Mouse (Mus musculus): ENCODE data around the gene Vtcn1.
A peak's percentile ranks its signal among the peaks of the same experiment; 100 is the strongest.
"Not testable (repeated sequence)": the region's sequence is repeated elsewhere in the genome, so short reads cannot be mapped to it uniquely, and the experiment has no call there.

Gene Vtcn1

DNA sequence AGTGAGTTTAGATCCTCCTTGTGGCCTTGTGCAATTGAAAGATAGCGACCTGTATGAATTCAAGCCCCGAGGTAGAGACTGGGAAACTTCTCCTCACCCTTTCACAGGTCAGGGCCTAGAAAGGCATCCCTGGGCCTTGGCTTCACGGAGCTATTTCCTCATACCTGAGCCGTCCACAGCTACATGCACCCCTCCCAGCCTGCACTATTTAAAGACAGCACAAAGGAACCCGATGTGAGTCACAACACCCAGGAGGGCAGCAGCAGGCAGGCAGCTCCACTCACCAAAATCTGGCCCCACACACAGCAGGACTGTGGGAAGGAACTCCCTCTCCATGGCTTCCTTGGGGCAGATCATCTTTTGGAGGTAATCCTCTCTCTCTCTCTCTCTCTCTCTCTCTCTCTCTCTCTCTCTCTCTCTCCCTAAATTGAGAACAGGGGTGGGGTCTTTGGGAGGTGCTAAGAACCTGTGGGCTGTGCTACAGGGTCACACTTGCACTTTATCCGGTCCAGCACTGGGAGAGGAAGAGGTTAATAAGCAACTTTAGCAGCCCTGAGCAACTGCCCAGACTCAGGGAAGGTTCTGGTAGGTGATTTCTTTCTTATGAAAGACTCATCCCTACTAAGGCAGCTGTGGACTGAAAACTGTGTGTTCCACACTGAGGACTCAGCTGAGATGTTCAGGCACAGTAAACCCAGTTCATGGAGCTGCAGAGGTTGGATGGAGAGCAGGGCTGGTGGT is at the start of gene Vtcn1:
Vtcn1 (plus strand) TSS at position 235 of the 741 bp plus-strand sequence.
- DNase-seq = no peak

DNA sequence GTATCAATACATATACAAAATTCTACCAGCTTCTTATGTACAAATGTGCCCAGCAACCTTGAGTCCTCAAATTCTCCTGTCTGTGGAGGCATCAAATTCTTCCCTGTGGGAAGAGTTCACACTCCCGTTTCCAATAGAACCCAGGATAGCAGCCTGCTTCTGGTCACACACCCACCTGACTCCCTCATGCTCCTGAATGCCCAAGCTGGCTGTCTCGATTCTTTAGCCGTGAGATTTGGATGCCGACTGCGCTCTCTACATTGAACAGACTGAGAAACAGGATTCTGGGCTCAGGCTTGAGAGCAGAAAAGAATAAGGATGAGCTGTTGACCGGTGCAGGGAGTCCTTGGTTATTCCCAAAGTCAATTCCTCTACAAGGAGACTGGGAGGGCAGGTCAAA is 48.3 kb upstream of the Vtcn1 start:
- no peak for DNase-seq

DNA sequence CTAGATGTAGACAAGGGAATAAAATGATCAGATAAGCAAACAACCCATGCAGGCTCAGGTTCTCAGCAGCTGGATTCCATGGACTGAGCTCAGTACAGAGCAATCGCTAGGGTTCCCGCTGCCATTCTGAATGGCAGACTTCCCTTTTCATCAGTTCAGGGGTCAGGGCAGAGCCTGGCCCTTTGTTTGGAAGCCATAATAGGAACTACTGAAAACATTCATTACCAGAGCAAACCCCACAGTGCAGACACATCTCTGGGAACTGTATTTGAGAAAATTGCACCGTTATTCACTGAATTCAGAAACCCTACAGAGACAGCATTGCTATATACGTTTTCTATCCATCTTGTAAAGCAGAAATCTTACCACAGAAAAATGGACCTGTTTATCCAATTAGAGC is 47.7 kb upstream of the Vtcn1 start:
- DNase-seq = no peak

DNA sequence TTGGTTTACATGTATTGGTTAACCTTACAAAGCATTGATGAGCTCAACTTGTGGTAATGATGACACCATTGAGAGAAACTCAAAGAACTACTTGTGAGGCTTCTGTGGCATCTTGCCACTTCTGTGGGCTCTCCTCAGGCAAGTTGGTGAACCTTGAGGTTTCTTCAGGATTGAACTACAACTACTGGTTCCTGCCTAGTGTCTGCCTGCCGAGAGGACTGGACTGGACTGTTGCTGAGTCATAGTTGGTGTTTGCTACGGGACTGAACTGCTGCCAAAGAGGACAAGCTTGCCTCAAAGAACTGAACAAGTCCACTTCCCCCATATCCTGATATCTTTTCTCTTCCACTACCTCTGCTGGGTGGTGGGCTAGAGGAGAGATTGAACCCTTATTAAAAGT is 39.2 kb upstream of the Vtcn1 start:
- no peak for DNase-seq

DNA sequence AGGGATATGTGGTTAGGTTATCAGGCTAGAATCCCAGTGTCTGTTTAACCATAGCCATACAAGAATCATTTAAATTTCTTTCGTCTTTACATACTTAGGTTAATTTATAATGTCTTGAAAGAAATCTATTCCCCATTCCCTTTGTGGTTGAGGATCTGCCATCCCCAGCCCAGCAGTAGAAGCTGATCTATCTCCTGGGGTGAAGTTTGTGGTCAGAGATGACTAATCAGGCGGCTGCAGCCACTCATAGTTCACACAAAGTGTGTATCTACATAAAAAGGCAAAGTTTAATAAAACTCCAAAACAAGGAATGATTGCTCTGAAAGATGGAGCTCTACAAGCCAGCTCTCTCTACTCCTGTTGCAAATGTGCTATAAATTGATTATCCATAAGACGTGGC is 33.6 kb upstream of the Vtcn1 start:
- DNase-seq = no peak

DNA sequence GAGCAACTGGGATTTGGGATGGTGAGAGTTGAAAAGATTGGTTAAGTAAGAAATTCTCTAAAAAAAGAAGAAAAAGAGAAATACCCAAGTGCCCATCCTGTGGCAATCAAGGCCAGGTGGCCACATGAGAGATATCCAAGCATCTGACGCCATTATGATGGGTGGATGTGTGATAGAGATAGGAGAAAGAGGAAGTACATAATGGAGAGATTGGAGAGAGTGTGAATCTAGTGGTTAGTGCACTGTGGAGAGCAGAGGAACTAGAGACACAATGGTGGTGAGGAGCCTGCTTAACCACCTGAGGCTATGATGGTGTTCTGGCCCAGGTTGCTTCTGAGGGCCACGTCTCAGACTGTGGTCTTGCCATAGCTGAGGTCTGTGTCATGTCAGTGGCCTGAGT is 31.9 kb upstream of the Vtcn1 start:
- DNase-seq = no peak

DNA sequence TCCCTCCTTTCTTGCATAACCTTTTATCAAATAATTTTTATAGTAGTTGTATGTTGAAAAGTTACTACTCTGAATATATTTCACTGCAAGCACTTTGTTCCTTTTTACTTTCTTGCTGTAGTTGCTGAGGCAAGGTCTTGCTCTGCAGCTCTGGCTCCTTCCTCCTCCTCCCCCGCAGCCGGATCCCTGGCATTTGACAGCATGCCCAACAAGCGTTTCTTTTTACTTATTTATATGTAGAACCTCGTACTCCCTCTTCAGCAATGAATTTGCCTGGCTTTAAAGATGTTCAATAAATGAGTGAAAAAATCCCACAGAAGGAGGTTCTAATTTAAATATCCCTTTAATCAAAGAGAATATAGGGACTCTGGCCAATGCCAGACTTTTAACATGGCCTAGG is 28.7 kb upstream of the Vtcn1 start:
- no peak for DNase-seq

DNA sequence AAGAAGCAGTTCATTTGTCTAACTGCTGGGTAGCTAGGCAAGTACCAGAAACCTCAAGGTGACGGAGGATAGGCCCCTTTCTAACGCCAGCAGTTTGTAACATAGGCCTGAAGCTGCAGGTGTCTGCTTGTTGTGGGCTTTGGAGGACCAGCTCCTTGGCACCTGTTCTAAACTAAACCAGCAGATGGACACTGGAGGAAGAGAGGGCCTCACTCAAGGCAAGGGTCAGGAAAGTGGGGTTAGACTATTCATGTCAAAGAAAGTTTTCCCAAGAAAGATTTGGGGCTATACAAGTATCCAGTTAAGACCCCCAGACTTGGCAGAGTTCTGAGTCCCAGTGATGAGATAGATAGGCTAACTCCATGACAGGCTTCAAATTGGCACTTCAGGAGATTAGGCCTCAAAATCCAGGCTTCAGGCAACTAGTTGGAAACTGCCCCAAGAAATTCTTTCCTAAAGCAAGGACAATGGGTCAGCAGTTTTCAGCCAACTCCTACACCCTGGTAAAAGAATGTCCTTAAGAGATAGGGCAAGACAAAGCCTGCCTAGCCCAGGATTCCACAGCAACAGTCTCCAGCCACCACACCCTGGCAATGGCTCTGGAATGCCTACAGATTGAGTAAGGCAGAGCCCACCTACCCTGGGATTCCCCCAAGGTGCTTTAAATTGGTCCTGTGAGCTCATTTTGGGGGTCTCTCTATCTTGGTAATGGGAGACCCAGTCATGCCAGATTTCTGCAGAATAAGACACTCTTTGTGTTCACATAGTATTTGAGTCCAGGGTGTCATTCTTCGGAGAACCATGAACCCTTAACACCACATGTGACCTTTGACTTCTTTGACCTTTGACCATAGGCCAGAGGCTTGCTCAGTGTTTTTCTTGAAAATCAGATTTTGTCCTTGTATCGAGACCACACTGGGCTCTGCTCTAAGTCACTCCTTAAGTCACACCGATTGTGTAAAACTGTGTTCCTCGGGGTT is 27.8 kb upstream of the Vtcn1 start:
- no peak for DNase-seq

DNA sequence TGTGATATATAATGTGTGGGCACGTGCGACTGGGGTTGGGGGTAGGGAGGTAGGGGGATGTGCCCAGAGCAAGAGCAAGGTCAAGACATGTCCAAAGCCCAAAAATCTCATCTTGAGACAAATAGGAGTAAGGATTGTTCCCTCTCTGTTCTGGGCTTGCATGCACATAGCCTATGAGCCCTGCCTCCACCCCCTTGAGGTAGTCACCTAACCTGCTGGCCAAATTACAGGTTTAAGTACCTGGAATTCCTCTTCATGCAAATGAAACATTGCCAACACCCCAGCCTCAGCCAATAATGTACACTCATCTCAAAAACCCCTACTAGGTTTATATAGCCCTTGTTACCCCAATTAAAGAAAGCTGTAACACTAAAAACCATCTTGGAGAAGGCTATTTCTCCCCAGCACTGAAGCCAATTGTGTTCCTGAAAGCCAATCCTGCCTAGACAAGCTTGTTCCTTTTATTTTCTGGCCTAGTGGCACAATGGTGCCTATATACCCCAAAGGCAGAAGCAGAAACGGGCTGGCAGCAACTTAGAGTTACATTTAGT is 26.3 kb upstream of the Vtcn1 start:
- DNase-seq = no peak

DNA sequence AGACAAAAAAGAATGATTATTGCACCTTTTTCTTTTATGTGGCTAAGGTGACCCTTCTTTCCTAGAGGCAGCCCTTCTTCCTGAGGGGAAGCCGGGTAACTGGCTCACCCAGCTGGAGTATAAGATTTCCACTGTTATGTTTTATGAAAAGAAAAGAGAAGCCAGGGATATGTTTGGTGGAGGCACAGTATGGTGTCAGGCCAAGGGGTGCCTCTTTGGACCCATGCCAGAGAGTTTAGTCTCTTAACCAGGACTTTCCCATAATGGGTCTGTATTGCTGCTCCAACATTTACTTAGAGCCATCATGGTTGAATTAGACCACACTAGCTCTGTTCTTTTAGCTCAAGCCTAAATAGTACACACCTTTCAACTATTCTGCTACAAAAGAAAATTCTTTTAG is 20.3 kb upstream of the Vtcn1 start:
- DNase-seq = no peak

DNA sequence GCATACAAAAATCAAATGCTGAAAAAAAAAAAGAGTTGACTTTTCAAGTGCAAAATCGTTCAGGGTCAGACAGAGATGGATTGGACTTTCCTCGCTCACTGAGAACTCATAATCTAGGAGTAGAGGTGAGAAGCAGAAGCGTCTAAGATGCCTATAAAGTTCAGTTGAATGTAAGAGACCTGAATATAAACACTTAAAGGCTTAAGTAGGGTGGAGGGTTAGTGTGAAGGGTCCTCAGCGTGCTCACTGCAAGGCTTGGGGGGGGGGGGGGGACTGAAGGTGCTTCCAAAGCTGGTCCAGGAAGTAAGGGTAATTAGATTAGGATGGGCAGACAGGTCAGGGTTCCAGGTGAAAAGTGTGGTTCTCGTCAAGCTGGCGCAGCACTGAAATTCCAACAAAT is 19.3 kb upstream of the Vtcn1 start:
- DNase-seq = no peak

DNA sequence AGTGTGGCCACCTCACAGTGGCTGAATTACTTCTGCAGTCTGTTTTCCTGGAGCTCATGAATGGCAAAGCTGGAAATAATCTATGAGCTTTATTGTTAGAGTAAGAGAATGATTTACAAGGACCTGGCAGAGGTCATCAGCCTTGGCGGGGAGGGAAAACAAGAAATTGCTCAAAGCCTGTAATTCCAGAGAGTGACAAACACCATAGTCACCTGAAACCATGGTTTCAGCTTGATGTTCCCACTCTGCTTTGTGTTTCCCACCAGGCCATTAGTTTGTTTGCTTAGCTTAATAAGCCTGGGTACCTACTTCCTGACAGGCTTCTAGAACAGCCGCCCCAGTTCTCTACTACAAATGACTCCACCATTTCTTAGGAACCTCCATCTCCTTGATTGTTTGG is 14.8 kb upstream of the Vtcn1 start:
- DNase-seq = no peak

DNA sequence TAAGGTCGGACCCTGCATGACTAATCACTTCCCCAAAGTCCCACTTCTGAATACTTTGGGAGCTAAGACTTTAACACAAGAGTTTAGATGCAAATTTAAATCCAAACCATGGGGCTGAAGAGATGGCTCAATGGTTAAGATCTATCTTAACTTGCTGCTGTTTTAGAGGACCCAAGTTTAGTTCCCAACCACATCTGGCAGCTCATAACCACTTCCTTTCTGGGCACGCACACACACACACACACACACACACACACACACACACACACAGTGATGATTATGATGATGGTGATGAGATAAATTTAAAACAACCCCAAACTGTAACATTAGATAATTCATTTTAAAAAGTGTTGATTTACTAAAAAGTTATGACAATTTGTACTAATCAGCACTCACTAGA is 13.4 kb upstream of the Vtcn1 start:
- no peak for DNase-seq

DNA sequence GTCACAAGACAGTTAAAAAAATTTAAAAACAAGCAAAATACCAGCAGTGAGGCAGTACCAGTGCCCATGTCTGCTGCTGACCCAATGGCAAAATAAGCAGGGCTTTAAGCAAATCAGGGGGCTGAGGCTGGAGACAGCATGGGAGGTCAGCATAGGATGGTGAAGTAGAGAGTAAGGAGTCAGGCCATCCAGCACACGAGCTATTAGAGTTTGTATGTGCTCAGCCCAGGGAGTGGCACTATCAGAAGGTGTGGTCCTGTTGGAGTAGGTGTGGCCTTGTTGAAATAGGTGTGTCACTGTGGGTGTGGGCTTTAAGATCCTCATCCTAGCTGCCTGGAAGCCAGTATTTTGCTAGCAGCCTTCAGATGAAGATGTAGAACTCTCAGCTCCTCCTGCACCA is 9.8 kb upstream of the Vtcn1 start:
- not testable (repeated sequence) for DNase-seq

DNA sequence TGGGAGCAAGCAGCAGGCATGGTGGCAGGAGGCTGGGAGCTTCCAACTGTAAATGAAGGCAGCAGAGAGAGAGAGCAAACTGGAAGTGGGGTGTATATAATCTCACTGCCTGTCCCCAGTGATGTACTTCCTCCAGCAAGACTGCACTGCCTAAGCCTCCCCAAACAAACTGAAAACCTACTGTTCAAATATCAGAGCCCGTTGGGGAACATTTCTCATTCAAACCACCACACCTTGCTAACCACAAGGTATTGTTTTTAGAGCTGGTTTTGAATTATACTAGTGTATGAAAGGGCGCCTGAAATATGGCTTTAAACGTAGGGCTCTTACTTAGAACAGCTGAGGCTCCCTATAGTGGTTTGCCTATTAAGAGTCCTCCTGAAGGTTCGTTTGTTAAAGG is 6.5 kb upstream of the Vtcn1 start:
- DNase-seq = no peak

DNA sequence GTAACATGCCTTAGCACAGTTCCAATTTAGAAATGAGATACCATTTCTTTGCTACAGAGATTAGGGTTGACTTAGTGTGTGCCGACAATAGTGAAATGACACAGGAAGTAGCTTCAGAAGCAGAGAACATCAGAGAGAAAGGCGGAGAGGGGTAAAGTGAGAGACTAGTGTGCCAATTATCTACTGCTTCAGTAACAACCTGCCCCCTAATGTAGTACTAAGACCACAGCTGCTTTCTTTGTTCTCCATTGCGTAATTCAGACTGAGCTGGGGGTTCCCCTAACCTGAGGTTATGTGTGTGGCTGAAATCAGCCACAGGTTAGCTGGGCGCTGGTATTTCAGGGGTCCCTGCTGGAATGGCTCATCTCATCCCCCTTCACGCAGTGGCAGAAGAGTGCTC is 5.7 kb upstream of the Vtcn1 start:
- DNase-seq = no peak

DNA sequence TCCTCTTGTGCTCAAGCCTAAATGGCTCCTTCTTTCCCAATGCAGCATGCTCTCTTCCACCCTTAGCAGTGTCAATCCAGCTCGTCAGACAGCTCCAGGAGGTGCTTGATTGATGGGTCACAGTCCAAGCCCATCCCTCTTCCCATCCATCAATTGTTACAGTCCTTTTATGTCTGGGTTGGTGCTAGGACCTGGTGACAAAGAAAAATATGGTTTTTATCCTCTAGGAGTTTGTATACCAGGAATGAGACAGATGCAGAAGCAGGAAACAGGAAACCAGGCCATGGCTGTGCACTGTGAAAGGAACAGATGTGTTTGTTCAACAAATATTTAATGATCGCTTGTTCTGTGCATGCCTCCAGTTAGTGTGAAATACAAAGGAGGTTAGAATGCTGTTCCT is 4.4 kb upstream of the Vtcn1 start:
- DNase-seq = no peak

DNA sequence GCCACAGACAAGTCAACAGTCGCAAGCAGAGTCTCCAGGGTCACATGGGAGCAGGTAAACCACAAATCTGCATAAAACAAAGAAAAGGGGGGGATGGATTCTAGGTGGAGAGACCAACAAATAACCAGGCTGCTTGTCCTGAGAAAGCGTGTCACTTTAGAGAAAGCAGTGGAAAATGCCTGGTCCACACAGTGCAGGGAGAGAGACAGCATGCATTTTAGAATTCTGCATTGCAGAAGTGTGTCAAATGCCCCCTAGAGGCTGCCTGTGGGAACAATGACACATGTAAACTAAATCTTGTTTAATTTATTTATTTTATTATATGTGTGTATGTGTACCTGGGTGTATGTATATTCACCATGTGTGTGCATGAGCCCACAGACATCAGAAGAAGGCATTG is 4.0 kb upstream of the Vtcn1 start:
- peak; percentile 13 for DNase-seq

DNA sequence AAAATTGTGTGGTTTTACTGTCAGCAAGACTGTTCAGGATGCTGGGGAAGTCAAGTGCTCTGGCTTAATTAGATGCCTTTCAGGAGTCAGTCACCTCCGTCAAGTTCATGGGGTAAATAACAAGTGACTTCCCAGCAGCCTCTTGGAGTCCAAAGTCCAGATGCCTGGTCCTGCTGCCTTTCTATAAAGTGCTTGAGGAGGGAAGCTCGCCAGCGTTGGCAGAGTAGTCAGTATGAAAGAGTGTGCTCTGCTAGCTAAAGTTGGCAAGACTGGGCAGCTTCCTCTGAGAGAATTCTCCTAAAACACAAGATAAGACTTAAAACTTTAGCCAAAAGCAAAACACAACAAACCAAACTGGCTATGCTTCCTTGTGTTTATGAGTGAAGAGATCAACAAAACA is 18.5 kb downstream of the Vtcn1 start:
- DNase-seq = no peak

DNA sequence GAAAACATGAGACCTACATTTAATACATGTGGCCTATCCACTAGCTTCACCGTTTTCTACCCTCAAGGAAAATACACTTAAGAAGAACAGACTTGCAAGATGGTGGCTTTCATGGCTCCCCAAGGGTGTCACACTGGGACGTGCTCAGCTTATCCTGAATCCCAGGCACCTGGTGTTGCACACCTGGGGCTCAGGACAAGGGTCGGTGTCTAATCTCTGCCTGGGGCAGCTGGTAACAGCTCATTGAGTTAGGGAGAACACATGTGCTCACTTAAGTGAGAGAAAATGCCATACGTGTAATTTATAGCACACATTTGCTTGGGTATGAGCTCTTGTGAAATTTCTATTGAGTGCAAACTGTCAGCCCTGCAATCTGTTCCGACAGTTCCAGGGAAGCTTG is 19.1 kb downstream of the Vtcn1 start:
- DNase-seq = no peak

DNA sequence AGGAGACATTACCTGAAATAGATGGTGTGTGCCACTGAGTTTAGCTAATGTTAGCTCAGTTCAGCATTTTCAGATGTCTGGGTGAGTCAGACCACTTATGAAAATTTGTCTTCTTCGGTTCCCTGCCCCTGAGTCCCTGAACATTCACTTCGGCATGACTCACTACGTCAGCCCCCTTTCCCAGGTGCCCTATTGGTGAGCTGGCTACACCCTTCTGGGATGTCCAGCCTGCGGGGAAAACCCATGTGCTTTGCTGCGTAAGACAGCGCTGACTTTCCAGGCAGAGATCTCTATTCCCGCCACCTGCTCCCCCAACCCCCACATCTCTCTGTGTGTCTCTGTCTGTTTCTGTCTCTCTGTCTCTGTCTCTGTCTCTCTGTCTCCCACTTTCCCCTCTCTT is 23.1 kb downstream of the Vtcn1 start:
- no peak for DNase-seq

DNA sequence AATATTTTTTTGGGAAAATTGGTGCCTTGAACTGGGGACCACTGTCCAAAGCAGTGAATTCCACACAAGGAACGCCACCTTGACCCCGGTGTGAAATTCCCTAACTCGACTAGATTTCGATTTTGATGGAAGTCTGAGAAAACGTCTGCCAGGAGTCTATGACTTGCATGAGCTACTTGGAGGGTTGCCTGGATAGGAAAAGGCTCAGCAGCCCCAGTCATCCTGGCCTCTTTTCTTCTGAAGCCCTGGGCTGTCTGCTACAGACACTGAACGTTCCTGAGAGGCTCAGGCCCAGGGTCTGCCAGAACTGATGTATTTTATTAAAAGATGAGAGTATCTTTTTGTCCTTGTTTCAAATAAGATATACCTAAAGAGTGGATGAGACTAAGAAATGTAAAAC is 25.2 kb downstream of the Vtcn1 start:
- DNase-seq = no peak

DNA sequence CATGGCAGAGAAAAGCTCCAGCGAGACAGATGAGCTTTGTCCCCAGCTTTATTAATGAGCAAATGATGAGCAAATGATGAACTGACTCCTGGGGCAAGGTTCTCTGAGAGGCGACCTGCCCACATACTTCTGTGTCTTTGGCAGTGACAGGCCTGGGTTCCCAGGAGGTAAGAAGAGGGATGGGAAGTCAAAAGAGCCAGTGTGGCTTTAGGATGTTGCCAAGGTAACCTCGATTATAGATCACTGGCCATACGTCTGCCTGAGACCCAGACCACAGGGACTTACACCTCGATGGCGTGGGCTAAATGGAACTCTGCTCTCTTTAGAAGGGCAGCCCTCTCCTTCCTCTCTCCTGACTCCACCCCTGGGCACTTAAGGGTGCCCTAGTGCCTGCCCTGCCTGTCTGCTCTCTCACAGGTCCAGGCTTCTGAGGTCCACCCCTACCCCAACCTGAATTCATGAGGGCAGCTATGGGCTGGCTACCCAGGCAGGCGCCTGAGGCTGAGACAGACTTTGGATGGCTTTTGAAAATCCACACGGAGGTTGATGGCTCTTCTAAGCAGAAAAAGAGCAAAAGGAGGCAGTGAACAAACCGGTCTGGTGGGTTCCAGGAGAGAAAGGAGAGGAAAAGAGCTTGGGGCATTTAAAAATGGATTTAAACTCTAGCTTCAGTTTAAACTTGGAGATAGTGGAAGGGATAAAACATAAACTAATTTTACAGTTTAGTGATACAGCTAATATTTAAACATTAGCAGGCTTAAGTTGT is 31.0 kb downstream of the Vtcn1 start:
- DNase-seq = no peak

Data from lung, postnatal 10 days (tissue).